Mouse (Mus musculus) urinary bladder, postnatal 4 days (tissue): ENCODE results near the gene Gpr101.

Experiments used
- DNase-seq, 2 experiments: peaks; one replicate each; pipeline ENCODE4 v3.0.0; 2021 to 2022; ENCODE audit warnings: low spot score in 2 of 2

Gpr101 gene

GRCm38 (mm10) chrX:57503634-57504033, at the start of gene Gpr101:
Gene Gpr101 (minus strand): TSS chrX:57503757.
- no peak for DNase-seq

- DNase-seq = no peak
These were observed 17.8 kb upstream of the Gpr101 start for GRCm38 (mm10) chrX:57521117-57522095.

GRCm38 (mm10) chrX:57506247-57506646, 2.7 kb upstream of the Gpr101 start:
- DNase-seq = no peak
